In the genomic region with DNA sequence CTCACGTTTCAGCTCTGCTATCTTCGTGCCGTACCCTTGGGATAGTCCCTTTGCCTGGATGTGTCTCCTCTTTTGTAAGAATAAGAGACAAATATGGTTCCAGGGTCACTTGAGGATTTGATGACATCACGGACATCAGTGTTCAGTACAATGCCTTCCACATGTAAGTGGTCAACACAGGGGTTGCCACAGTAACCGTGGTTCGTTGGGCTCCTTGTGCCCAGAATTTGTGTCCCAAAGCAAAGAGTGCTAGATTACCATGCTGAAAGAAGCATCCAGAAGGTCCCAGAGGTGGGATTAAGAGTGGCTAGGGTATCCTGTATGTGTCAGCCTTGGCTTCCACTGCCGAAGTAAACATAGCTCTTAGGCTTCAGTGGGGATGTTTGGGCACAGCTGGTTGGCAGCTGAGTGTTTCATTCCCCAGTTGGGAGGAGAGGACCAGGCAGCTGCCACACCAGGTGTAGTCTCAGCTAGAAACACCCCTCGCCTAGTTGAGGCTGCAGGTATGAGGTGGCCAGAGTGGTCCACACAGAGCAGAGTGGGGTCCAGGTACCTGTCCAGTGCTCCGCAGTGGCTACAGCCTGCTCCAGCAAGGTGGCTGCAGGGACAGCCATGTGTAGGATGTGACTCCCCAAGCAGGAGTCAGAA, we compare ENCODE assay signal across 1 mouse cellular context.
TF ChIP-seq lines count a peak whose summit lies in the region.

No protein-coding gene starts in this region.

TF ChIP-seq in myocyte, 11 proteins besides CTCF, POLR2A, EP300 and RAD21 (continued from another document):
- TF ChIP-seq POLR2AphosphoS2 (IDR thresholded peaks at IDR 0.05; ENCODE audit: insufficient read length, low read depth) (no peak), REST (IDR thresholded peaks at IDR 0.05; ENCODE audit: insufficient read depth, insufficient read length) (no peak), CEBPB (IDR thresholded peaks at IDR 0.05; ENCODE audit: insufficient read depth, poor library complexity, severe bottlenecking) (no peak), E2F4 (IDR thresholded peaks at IDR 0.05; ENCODE audit: insufficient read depth) (no peak), MYOG (IDR thresholded peaks at IDR 0.05; ENCODE audit: control insufficient read depth in 1 of 3, insufficient read depth in 1 of 3, insufficient read length in 2 of 3, low read depth in 2 of 3) (peak in 1 of 3 experiments; percentile 68)
